Mouse (Mus musculus) spleen, adult 2 months (tissue): ENCODE data around the gene Ldhal6b. TPM values are rescaled to one million over a fixed set of nuclear protein-coding genes. Genes with fewer than 3 reads are reported as not detected.

ENCODE experiments used
- DNase-seq, 2 experiments: peaks; one replicate each; pipeline versions ENCODE4 v3.0.0 to v3.0.0-alpha.2; 2012 to 2021; ENCODE audit warnings: low spot score in 2 of 2, low read depth in 1 of 2
- H3K27ac ChIP-seq: fragments of 200-500 bp; 2 replicates; pipeline ENCODE4 v1.5.1; 2012; ENCODE audit warnings: low read length, inconsistent platforms; ENCODE audit not compliant: insufficient read depth
- H3K27me3 ChIP-seq: fragments of 200-500 bp; 2 replicates; pipeline ENCODE4 v1.6.1; 2012; ENCODE audit warnings: mild to moderate bottlenecking, moderate library complexity, low read length, inconsistent platforms; ENCODE audit not compliant: control insufficient read depth, insufficient read depth
- H3K36me3 ChIP-seq: fragments of 200-500 bp; 2 replicates; pipeline ENCODE4 v1.6.1; 2012; ENCODE audit warnings: mild to moderate bottlenecking, low read length, inconsistent platforms; ENCODE audit not compliant: control insufficient read depth, insufficient read depth
- H3K4me1 ChIP-seq: fragments of 200-500 bp; 2 replicates; pipeline ENCODE4 v1.6.1; 2011; ENCODE audit warnings: inconsistent platforms; ENCODE audit not compliant: control insufficient read depth, insufficient read depth, insufficient read length
- H3K4me3 ChIP-seq: fragments of 200-500 bp; 2 replicates; pipeline ENCODE4 v1.5.1; 2011; ENCODE audit warnings: mild to moderate bottlenecking, inconsistent platforms; ENCODE audit not compliant: insufficient read depth, insufficient read length; ENCODE audit errors: extremely low read depth
- CTCF ChIP-seq: fragments of 200-500 bp; IDR thresholded peaks from 2 replicates; pipeline ENCODE4 v1.5.1; 2011; ENCODE audit warnings: mild to moderate bottlenecking, inconsistent platforms; ENCODE audit not compliant: insufficient read depth, insufficient read length, insufficient replicate concordance; ENCODE audit errors: extremely low read depth
- POLR2A ChIP-seq: fragments of 200-500 bp; IDR thresholded peaks from 2 replicates; pipeline ENCODE4 v1.6.1; 2011; ENCODE audit warnings: low read depth, low read length, inconsistent platforms
- WGBS: fragments of 180-500 bp; shearing (Covaris S2); methylation state at CpG from one replicate; pipeline ENCODE4 v1.1.7; 2018; 5-methylcytosine and 5-hydroxymethylcytosine counted together
- polyA plus RNA-seq: library from polyadenylated mRNA; depleted of rRNA; stranded (reverse); fragments of >200 nt; gene quantifications from 2 replicates; pipeline ENCODE4 v1.2.3, GENCODE M21; 2012

Ldhal6b gene
- polyA plus RNA-seq, 1 experiment = 0.44 TPM

DNA sequence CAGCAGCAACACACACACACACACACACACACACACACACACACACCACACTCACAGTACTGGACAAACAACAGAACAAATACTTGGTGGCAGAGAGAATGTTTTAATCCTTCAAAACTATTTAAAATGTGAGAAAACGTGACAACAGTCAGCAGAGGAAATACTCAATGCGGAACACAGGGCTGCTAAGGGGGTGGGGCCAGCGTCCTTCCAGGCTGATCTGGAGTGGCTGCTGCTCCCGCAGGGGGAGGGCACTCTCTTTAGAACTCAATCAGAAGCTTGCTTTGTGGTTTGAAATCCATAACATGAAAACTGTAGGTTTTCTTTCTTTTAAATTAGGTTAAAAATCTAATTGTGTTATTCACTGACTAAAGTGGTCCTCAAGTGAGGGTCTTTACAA lies 3.3 kb upstream of the Ldhal6b start:
- Histone ChIP-seq H3K27ac (no peak overlapping the region), H3K4me3 (no peak overlapping the region), H3K27me3 (no peaks in the 10 kb centered on the region), H3K4me1 (no peaks in the 10 kb centered on the region), H3K36me3 (peaks cover 5% of the 10 kb centered on the region; the same call in 1 of the 2 replicates)
- TF ChIP-seq CTCF (no peak), POLR2A (no peak)
- DNase-seq = no peak
- WGBS = 56% methylated on average over 4 of the region's 4 CpGs

DNA sequence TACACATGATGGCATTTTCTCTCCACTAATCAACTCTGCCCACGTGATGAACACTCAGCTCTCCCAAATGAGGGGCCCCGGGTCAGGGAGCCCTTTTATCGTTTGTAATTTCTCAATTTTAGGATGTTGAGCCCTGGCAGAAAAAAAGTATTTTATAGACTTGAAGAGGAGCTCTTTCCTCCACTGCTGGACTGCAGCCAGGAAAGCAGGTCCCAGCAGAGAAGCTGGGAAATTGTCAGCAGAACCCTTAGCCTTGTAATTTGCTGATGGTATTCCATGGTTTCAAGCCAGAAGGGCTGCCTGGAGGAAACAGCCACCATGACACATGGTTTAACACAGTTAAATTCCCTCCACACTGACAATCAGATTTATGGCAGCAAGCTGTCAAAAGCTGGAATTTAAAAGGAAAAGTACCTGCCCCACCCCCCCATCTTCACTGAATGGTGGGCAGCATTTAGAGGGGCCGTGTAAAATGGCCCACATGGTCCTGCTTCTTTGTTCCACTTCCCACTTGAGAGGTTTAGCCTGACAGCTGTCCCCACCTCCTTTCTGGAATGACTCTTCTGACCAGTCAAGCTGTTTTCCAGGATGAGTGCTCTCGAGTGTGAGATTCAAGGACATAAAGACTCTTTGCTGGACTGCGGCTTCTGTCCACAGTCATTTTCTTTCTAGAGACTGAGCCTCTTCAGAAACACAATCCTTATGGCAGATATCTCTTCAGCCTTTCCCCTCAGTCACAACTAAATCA lies 1.4 kb upstream of the Ldhal6b start:
- H3K27me3 ChIP-seq = no peaks in the 10 kb centered on the region
- DNase-seq = no peak
- WGBS = 87% methylated on average over 6 of the region's 6 CpGs
- peaks cover 5% of the 10 kb centered on the region; the same call in 1 of the 2 replicates for H3K36me3 ChIP-seq
- TF ChIP-seq POLR2A = no peak
- TF ChIP-seq CTCF = no peak
- no peak overlapping the region for H3K4me3 ChIP-seq
- no peak overlapping the region for H3K27ac ChIP-seq
- no peaks in the 10 kb centered on the region for H3K4me1 ChIP-seq

DNA sequence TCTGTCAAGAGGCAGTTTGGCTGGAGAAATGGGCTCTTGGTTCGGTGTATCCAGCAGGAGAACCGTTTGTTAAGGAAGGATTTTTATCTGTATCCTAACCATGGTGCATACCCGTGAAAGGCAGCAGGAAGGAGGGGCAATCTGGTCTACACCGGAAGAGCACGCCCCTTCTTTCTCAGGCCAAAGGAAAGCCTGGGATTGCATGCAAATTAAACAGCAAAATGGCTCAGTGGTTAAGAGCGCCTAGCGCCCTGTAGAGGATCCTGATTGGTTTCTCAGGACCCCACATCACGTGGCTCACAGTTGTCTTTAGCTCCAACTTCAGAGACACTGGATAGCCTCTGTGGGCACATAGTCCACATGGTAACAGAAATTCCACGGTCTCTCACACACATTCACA lies 489 bp upstream of the Ldhal6b start:
- Histone ChIP-seq H3K27ac (no peak overlapping the region), H3K4me3 (no peak overlapping the region), H3K27me3 (no peaks in the 10 kb centered on the region), H3K4me1 (no peaks in the 10 kb centered on the region), H3K36me3 (peaks cover 5% of the 10 kb centered on the region; the same call in 1 of the 2 replicates)
- no peak for TF ChIP-seq CTCF
- no peak for TF ChIP-seq POLR2A
- 95% methylated on average over 9 of the region's 9 CpGs for WGBS
- no peak for DNase-seq

DNA sequence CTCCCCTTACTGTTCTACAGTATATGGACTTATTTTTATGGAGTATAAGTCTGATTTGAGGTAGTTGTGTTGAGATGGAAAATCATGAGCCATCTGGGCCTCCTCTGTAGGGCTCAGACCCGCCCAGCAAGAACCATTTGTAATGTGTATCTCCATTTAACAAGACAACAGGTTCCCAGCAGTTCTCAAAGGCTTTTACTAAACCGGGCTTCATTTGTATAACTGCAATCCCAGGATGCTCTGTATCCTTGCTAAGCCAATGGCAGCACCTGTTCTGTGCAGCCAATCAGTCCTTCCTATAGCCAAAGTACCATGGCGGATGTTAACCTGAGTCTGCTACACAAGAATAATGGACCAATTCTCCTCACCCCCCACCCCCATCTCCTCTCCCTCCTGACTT lies 2.0 kb downstream of the Ldhal6b start:
- Histone ChIP-seq H3K27me3 (no peaks in the 10 kb centered on the region), H3K27ac (no peak overlapping the region), H3K4me1 (no peaks in the 10 kb centered on the region), H3K4me3 (no peak overlapping the region), H3K36me3 (peaks cover 5% of the 10 kb centered on the region; the same call in 1 of the 2 replicates)
- TF ChIP-seq POLR2A = no peak
- TF ChIP-seq CTCF = no peak
- no peak for DNase-seq
- WGBS = 88% methylated on average over 3 of the region's 3 CpGs

DNA sequence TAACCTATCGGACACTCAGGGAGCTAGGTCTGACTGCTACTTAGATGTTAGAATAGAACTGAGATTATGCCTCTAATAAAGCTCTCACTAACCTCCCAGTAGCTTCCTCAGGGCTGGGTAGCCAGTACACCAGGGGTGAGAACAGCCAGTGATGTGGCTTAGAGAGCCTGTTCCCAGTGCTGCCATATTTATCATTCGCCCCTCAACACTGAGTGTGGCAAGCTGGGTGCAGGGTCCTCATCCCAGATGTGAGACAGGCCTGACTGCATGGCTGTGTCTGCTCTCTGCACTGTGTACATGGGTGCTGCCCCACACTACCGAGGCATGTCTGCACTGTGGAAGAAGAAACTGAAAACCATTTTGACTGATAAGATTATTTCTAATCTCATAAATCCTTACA lies 4.5 kb downstream of the Ldhal6b start:
- H3K4me3 ChIP-seq = no peak overlapping the region
- H3K27me3 ChIP-seq = no peaks in the 10 kb centered on the region
- WGBS = 97% methylated on average over 3 of the region's 3 CpGs
- H3K27ac ChIP-seq = no peak overlapping the region
- H3K4me1 ChIP-seq = no peaks in the 10 kb centered on the region
- TF ChIP-seq POLR2A (no peak), CTCF (no peak)
- H3K36me3 ChIP-seq = peaks cover 8% of the 10 kb centered on the region
- DNase-seq = no peak

DNA sequence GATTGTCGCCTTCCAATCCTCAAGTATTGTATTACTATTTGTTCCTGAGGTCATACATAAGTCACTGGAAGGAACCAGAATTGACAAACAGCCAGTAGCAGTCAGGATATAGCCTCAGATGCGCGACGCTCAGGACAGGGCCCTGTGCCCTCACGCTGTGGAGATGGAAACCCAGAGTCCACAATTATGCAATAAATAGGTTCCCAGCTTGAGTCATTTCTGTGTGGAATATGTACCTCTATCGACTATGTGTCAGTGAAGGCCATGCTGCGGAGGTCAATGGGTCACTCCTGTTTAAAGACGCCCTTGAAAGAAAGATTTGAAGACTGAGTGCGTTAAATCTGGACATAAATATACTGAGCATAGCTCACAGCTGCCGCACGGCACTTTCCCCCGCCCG lies 5.2 kb downstream of the Ldhal6b start:
- H3K27me3 ChIP-seq = no peaks in the 10 kb centered on the region
- H3K27ac ChIP-seq = no peak overlapping the region
- DNase-seq = no peak
- H3K36me3 ChIP-seq = peaks cover 4% of the 10 kb centered on the region
- TF ChIP-seq CTCF (no peak), POLR2A (no peak)
- WGBS = 97% methylated on average over 13 of the region's 13 CpGs
- H3K4me3 ChIP-seq = no peak overlapping the region
- no peaks in the 10 kb centered on the region for H3K4me1 ChIP-seq

DNA sequence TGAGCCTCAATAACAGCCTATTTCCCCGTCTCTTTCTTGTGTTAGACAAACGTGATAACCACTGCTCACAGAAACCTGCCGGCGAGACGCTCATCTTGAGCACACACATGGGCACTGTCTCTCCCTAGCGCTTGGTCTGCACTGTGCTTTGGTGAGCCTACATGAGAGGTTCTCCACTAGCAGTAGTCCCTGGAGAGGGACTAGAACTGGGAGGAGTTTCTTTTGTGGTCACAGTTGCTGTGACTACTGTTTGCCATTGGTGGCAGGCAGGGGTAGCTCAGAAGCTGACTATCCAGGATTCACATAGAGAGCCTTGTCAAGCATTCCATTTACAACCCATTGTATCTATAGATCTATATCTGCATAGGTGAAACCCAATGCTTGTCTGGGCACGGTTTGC lies 5.8 kb downstream of the Ldhal6b start:
- H3K36me3 ChIP-seq = peaks cover 3% of the 10 kb centered on the region
- TF ChIP-seq CTCF (no peak), POLR2A (no peak)
- DNase-seq = no peak
- H3K27me3 ChIP-seq = no peaks in the 10 kb centered on the region
- no peak overlapping the region for H3K27ac ChIP-seq
- 62% methylated on average over 7 of the region's 7 CpGs for WGBS
- no peaks in the 10 kb centered on the region for H3K4me1 ChIP-seq
- H3K4me3 ChIP-seq = no peak overlapping the region
